Mouse (Mus musculus): Measurements from ENCODE around the gene Sult6b2. TPM values are rescaled to one million over a fixed set of nuclear protein-coding genes. Genes with fewer than 3 reads are reported as not detected.

Sult6b2 gene
- polyA plus RNA-seq, 1 experiment from 2014 or later, result 0.25 TPM

DNA sequence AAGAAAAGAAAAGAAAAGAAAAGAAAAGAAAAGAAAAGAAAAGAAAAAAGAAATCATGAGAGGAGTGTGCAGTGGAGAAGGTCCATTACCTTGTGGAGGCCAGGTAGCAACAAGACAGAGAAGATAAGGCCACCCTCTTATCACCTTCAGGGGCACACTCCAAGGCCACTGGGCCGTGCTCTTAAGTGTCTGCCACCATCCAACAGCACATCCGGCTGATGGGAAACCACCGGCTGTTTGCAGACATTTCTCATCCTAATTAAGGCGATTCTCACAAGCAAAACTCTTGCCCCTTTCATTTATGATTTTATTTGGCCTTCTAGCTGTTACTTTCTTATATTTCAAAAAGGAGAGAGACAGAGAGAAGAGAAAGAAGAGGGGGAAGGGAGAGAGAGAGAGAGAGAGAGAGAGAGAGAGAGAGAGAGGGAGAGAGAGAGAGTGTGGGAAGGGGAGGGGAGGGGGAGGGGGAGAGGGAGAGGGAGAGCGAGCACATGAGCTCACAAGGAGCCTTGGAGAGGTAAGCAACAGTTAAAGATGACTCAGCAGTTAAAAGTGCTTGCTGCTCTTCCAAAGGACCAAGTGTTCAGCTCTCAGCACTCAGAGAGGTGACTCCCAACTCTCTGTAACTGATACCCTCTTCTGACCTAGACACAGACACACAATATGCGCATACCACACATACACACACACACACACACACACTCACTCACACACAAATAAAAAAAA lies 5.2 kb upstream of the Sult6b2 start:
- no peak for ATAC-seq (ENCODE audit: low read depth)
- Histone ChIP-seq H3K27me3 (no peaks in the 10 kb centered on the region), H3K4me3 (no peak overlapping the region), H3K4me1 (replicated peaks) (peaks cover 7% of the 10 kb centered on the region; the same call in 1 of the 2 replicates), H3K36me3 (no peaks in the 10 kb centered on the region), H3K27ac (replicated peaks) (no peak overlapping the region), H3K4me2 (no peak overlapping the region), H3K9me3 (no peaks in the 10 kb centered on the region), H3K9ac (no peak overlapping the region)
- 53% methylated on average over 6 of the region's 6 CpGs for WGBS

DNA sequence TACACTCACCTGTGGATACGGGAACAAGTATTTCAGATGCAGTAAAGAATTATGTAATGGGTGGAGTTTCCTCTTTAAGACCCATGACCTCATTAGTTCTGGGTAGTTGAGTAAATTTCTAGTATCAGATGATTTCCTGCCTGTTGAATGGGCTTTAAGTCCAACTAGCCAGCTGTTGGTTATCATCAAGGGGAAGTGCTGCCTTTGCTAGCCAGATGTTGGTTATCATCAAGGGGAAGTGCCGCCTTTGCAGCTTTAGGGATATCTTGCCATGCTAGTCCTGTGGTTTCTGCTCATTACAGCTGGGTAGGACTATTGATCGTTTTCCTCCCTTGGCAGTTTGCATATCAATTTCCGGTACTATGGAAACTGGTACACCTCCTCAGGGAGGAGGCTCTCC lies 2.0 kb upstream of the Sult6b2 start:
- H3K27me3 ChIP-seq, result no peaks in the 10 kb centered on the region
- ATAC-seq (ENCODE audit: low read depth), result no peak
- no peak overlapping the region for H3K27ac ChIP-seq (replicated peaks)
- H3K9me3 ChIP-seq, result no peaks in the 10 kb centered on the region
- H3K4me1 ChIP-seq (replicated peaks), result peaks cover 7% of the 10 kb centered on the region
- H3K4me3 ChIP-seq, result no peak overlapping the region
- no peak overlapping the region for H3K4me2 ChIP-seq
- no peak overlapping the region for H3K9ac ChIP-seq
- H3K36me3 ChIP-seq, result no peaks in the 10 kb centered on the region
- 96% methylated on average over 4 of the region's 4 CpGs for WGBS

DNA sequence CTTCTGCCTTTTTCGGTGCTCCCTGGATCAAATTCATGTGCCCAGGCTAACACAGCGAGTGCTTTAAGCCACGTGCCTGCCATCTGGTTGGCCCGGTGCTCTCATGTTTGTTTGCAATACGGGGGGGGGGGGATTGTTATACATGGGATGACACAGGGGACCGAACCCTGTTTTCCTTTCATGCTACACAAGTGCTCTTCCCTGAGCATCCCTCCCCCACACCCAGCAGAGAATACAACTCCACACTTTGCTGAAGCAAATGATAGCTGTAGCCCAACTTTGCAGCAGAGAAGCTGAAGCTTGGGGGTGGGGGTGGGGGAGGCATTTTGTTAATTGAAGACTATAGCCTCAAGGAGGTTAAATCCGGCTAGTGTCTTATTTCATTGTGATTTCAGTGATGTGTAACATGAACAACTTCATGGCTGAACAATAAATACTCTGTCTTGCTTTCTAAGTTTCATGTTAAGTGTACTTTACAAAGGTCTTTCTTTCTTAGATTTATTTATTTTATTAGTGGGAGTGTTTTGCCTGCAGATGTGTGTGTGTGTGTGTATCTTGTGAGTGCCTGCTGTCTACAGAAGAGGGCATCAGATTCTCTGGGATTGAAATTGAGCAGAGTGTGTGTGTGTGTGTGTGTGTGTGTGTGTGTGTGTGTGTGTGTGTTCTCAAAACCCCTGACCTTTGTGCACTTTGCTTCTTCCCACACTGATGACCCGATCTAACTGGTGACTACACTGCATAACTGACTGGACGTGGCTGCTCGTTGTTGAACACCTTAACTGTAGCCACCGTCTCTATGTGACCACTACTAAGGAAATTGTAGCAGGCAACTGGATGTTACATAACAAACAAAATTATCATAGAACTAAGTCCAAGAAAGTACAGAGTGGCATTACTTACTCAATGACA lies 1.4 kb downstream of the Sult6b2 start:
- no peak for ATAC-seq (ENCODE audit: low read depth)
- no peaks in the 10 kb centered on the region for H3K27me3 ChIP-seq
- H3K4me1 ChIP-seq (replicated peaks), result peaks cover 7% of the 10 kb centered on the region
- H3K9me3 ChIP-seq, result no peaks in the 10 kb centered on the region
- no peak overlapping the region for H3K27ac ChIP-seq (replicated peaks)
- no peaks in the 10 kb centered on the region for H3K36me3 ChIP-seq
- no peak overlapping the region for H3K9ac ChIP-seq
- 61% methylated on average over 11 of the region's 11 CpGs for WGBS
- H3K4me2 ChIP-seq, result no peak overlapping the region
- no peak overlapping the region for H3K4me3 ChIP-seq

DNA sequence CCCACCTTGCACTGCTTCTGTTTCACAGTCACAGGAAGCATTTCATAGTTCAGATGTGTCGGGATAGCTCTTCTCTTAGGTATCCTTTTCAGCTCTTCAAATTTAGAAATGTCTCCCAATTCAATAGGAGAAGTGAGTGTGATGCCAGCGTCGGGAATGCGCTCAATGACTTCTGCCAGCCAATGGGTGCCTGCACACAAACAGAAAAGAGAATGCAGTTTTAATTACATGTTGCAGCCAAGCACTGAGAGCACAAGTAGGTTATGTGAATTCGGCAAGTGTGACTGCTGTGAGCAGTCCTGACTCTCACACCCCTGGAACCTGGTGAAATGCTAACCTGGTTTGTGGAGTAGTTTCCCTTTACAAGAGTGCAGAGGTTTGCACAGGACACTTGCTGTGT lies 2.6 kb downstream of the Sult6b2 start:
- no peak overlapping the region for H3K4me2 ChIP-seq
- H3K4me3 ChIP-seq, result no peak overlapping the region
- no peak overlapping the region for H3K9ac ChIP-seq
- H3K27ac ChIP-seq (replicated peaks), result no peak overlapping the region
- WGBS, result 80% methylated on average over 5 of the region's 5 CpGs
- H3K4me1 ChIP-seq (replicated peaks), result peaks cover 7% of the 10 kb centered on the region
- no peaks in the 10 kb centered on the region for H3K27me3 ChIP-seq
- ATAC-seq (ENCODE audit: low read depth), result no peak
- no peaks in the 10 kb centered on the region for H3K9me3 ChIP-seq
- H3K36me3 ChIP-seq, result no peaks in the 10 kb centered on the region

DNA sequence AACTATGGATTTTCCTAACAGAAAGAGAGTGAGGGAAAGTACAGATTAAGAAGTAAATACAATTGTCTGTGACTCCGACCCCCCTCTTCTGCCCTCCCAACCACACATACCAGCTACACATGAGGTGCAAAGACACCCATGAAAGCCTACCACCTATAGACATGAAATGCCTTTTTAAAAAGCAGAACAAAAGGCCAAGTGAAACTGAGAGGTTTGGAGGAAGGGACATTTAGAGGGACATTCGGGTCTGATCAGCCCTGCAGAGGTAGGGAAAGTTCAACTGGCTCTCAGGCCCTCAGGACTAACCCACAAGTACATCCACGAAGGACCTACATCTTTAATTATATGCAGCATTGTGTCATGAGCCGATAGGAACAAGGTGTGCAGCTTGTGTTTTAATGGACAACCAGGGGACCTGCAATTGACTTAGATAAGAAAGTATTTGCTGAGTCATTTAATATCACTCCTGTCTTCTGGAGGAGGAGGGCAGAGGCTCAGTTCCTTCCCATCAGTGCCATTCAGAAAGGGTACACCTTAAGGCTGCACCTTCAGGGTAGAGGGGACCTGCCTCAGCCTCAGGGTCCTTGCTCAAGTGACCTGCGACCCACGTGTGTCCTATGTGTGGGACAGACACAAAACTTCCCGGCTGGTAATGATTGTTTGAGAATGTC lies 4.5 kb downstream of the Sult6b2 start:
- no peaks in the 10 kb centered on the region for H3K36me3 ChIP-seq
- ATAC-seq (ENCODE audit: low read depth), result no peak
- H3K27me3 ChIP-seq, result no peaks in the 10 kb centered on the region

DNA sequence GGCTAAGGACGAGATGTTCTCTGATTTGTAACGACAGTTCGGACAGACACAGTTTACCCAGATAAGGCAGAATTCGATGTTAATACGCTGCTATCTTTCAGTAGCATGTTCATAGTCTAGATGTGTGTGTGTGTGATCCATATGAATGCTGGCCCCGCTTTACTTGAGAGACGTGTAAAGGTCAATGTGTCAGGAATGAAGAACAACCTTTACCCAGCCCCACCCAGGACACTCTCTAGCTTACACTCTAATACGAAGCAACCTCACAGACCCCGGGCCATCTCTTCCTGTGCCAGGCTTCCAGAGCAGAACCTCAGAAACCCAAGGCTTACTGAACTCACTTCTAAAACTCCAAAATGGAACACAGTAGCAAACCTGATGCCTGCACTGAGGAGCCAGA lies 5.5 kb downstream of the Sult6b2 start:
- peaks cover 15% of the 10 kb centered on the region for H3K4me1 ChIP-seq (replicated peaks)
- no peak for ATAC-seq (ENCODE audit: low read depth)
- H3K36me3 ChIP-seq, result no peaks in the 10 kb centered on the region
- 79% methylated on average over 9 of the region's 9 CpGs for WGBS
- no peak overlapping the region for H3K4me3 ChIP-seq
- H3K9me3 ChIP-seq, result no peaks in the 10 kb centered on the region
- no peak overlapping the region for H3K9ac ChIP-seq
- no peak overlapping the region for H3K27ac ChIP-seq (replicated peaks)
- no peak overlapping the region for H3K4me2 ChIP-seq
- H3K27me3 ChIP-seq, result no peaks in the 10 kb centered on the region

More for the DNA sequence above, 4.5 kb downstream of the Sult6b2 start:
- H3K4me3 ChIP-seq, result no peak overlapping the region
- H3K4me1 ChIP-seq (replicated peaks), result peaks cover 7% of the 10 kb centered on the region
- no peak overlapping the region for H3K4me2 ChIP-seq
- no peaks in the 10 kb centered on the region for H3K9me3 ChIP-seq
- H3K27ac ChIP-seq (replicated peaks), result no peak overlapping the region
- WGBS, result 83% methylated on average over 7 of the region's 7 CpGs
- no peak overlapping the region for H3K9ac ChIP-seq

DNA sequence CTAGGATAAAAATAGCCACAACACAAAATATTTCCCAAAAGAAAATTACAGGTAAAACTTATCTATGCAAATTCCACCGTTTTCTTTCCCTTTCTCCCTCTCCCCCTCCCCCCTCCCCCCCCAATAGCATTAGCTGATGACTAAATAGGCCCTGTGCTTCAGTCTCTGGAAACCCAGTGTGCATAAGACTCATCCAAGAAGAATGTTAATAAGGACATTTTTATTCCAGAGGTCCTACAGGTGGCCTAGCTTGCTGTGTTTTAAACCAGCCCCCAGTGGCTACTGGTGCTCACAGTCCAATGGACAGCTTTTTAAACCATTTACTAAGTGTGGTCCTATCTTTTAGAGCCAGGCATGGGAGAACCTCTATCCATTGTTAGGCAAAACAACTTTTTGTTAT lies 6.3 kb downstream of the Sult6b2 start:
- no peak overlapping the region for H3K4me2 ChIP-seq
- H3K4me1 ChIP-seq (replicated peaks), result peaks cover 23% of the 10 kb centered on the region
- H3K9ac ChIP-seq, result no peak overlapping the region
- H3K27me3 ChIP-seq, result no peaks in the 10 kb centered on the region
- no peak for ATAC-seq (ENCODE audit: low read depth)
- 89% methylated on average over 1 of the region's 1 CpGs for WGBS
- no peak overlapping the region for H3K27ac ChIP-seq (replicated peaks)
- H3K4me3 ChIP-seq, result no peak overlapping the region
- no peaks in the 10 kb centered on the region for H3K9me3 ChIP-seq
- no peaks in the 10 kb centered on the region for H3K36me3 ChIP-seq

DNA sequence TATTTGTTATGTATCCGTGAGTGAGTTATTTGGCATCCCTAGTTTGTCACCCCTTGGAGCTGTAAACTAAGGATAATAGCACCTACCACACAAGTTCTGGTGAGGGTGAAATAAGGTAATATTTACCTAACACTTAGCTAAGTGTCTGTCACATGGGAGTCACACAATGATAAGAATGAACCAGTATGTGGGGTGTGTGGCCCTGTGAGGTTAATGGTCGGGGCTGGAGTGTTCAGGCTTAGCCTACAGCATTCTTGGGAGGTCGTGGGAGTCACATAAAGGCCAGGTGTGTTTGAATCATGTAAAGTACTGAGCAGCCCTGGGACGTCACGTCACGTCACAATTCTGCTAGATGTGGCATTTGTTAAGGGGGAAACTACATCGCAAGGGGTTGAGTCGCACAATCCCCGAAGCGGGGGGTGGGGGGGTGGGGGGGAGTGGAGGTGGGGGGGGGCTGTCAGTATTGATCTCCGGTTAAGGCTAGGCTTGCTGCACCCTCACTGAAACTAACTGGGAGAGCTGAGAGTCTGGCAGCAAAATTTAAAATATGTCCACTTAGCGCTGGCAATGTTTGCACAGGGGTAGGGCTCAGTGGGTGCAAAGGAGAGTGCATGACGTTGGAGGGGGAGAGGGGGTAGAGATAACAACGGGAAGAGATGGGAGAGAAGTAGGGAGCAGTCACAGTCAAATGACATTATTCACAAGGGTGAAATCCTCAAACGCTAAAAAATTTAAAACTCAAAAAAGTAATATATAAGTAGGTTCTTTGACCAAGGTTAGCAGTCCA lies 8.5 kb downstream of the Sult6b2 start:
- H3K27me3 ChIP-seq, result no peaks in the 10 kb centered on the region
- no peaks in the 10 kb centered on the region for H3K36me3 ChIP-seq
- H3K9me3 ChIP-seq, result no peaks in the 10 kb centered on the region
- H3K27ac ChIP-seq (replicated peaks), result no peak overlapping the region
- H3K4me3 ChIP-seq, result no peak overlapping the region
- no peak overlapping the region for H3K4me2 ChIP-seq
- WGBS, result 82% methylated on average over 15 of the region's 15 CpGs
- H3K4me1 ChIP-seq (replicated peaks), result peaks cover 26% of the 10 kb centered on the region
- H3K9ac ChIP-seq, result no peak overlapping the region
- no peak for ATAC-seq (ENCODE audit: low read depth)

DNA sequence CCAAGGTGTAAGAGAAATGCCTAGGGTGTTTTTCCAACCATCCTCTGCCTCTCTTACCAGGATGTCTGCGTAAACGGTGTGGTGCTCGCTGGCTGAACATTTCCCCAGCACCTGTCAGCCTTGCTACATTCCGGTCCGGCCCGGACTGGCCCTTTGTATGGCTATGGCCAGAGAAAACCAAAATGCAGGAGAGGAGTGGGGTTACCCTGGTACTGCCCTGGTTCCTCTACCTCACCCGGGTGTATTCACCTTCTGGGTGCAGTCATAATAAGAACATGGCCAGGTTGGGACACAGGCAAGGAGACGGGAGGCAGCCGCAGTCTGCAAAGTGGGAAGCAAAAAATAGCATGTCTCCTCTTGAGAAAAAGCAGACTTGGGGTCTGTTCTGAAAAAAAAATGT lies 9.2 kb downstream of the Sult6b2 start:
- 90% methylated on average over 9 of the region's 9 CpGs for WGBS
- ATAC-seq (ENCODE audit: low read depth), result no peak
- Histone ChIP-seq H3K4me2 (no peak overlapping the region), H3K36me3 (no peaks in the 10 kb centered on the region), H3K9me3 (no peaks in the 10 kb centered on the region), H3K27me3 (no peaks in the 10 kb centered on the region), H3K4me1 (replicated peaks) (peaks cover 26% of the 10 kb centered on the region), H3K4me3 (no peak overlapping the region), H3K27ac (replicated peaks) (no peak overlapping the region), H3K9ac (no peak overlapping the region)

DNA sequence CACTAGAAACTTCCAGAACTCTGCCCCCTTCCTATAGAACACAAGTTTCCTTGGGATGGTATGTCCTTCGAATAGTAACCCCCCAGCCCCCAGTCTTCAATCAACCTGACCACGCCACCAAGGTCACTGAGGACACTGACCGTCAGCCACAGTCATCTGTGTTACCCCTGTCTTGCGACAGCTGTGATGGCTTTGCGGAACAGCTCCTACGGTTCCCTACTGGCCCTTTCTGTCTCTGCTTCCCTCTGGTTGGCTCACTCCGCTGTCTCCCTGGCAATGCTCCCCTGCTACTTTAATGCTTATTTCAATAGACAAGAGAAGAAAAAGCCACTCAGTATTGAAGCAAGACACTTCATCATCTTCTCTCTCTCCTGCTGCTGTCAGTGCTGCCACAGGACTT lies 10.8 kb downstream of the Sult6b2 start:
- Histone ChIP-seq H3K9me3 (no peaks in the 10 kb centered on the region), H3K36me3 (no peaks in the 10 kb centered on the region), H3K4me3 (no peak overlapping the region), H3K27me3 (no peaks in the 10 kb centered on the region), H3K9ac (no peak overlapping the region), H3K4me2 (peak overlapping the region; percentile 24; the same call in 1 of the 2 replicates), H3K27ac (replicated peaks) (no peak overlapping the region), H3K4me1 (replicated peaks) (peaks cover 28% of the 10 kb centered on the region)
- ATAC-seq (ENCODE audit: low read depth), result peak; percentile 75
- 18% methylated on average over 7 of the region's 7 CpGs for WGBS

DNA sequence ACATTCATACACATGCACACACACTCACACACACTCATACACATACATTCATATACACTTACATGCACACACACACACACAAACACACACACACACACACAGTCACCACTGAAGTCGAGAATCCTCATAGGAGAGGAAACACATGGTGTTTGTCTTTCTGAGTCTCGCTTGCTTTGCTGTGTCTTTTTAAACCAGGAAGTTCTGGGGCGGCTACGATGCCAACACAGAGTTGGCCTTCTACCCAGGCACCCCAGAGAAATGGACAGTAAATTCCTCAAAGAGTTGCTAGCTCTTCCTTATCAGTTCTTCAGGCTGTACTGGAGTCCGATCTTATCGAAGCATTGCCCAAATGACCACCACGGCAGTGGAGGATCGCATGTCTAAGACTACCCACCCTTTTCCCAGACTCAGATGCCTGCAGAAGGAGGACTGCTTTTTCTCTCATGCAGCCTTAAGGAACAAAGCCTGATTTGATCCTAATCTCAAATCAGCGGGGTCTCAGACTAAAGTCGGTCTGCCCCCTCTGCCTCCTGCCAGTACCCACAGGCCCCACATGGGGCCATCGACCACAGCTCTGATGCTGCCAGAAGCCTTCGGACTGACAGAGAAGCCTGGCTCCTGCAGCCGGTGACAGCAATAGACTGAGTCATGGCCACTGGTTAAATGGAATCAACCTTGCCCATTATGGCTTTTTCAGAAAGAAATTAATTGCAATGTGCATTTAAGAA lies 11.9 kb downstream of the Sult6b2 start:
- 54% methylated on average over 13 of the region's 13 CpGs for WGBS
- no peaks in the 10 kb centered on the region for H3K36me3 ChIP-seq
- peaks cover 34% of the 10 kb centered on the region for H3K4me1 ChIP-seq (replicated peaks)
- no peaks in the 10 kb centered on the region for H3K27me3 ChIP-seq
- no peak overlapping the region for H3K27ac ChIP-seq (replicated peaks)
- no peak for ATAC-seq (ENCODE audit: low read depth)
- no peak overlapping the region for H3K4me2 ChIP-seq
- H3K9ac ChIP-seq, result no peak overlapping the region
- H3K9me3 ChIP-seq, result no peaks in the 10 kb centered on the region
- no peak overlapping the region for H3K4me3 ChIP-seq
